Mouse (Mus musculus): ENCODE data around the gene Eva1a. TPM values are rescaled to one million over a fixed set of nuclear protein-coding genes. Genes with fewer than 3 reads are reported as not detected.

The Eva1a gene
- polyA plus RNA-seq, 1 experiment from 2014 or later = 49.7 TPM

- Histone ChIP-seq H3K9me3 (ENCODE audit: low read length) (no peaks in the 10 kb centered on the region), H3K4me1 (ENCODE audit: insufficient read depth, low read length) (peaks cover 5% of the 10 kb centered on the region; the same call in 1 of the 2 replicates), H3K4me3 (ENCODE audit: low read length) (no peak overlapping the region), H3K36me3 (ENCODE audit: insufficient read depth, low read length) (no peaks in the 10 kb centered on the region), H3K4me2 (replicated peaks; ENCODE audit: low read depth, low read length) (no peak overlapping the region), H3K27ac (ENCODE audit: low read length) (no peak overlapping the region), H3K27me3 (ENCODE audit: insufficient read depth, low read length) (no peaks in the 10 kb centered on the region), H3K9ac (replicated peaks; ENCODE audit: low read length) (no peak overlapping the region)
- WGBS = 64% methylated on average over 14 of the region's 14 CpGs
- no peak for ATAC-seq (ENCODE audit: low FRiP score, low TSS enrichment)
These were observed 71.6 kb downstream of the Eva1a start for GRCm38 (mm10) chr6:82112127-82113090.

- Histone ChIP-seq H3K4me2 (replicated peaks; ENCODE audit: low read depth, low read length) (no peak overlapping the region), H3K27ac (ENCODE audit: low read length) (no peak overlapping the region), H3K36me3 (ENCODE audit: insufficient read depth, low read length) (no peaks in the 10 kb centered on the region), H3K9me3 (ENCODE audit: low read length) (no peaks in the 10 kb centered on the region), H3K9ac (replicated peaks; ENCODE audit: low read length) (no peak overlapping the region), H3K27me3 (ENCODE audit: insufficient read depth, low read length) (no peaks in the 10 kb centered on the region), H3K4me1 (ENCODE audit: insufficient read depth, low read length) (peaks cover 11% of the 10 kb centered on the region), H3K4me3 (ENCODE audit: low read length) (no peak overlapping the region)
- ATAC-seq (ENCODE audit: low FRiP score, low TSS enrichment) = no peak
- WGBS = 22% methylated on average over 3 of the region's 3 CpGs
These were observed 74.6 kb downstream of the Eva1a start for GRCm38 (mm10) chr6:82115335-82115965.

GRCm38 (mm10) chr6:82116176-82116575 lies 75.3 kb downstream of the Eva1a start:
- Histone ChIP-seq H3K4me3 (ENCODE audit: low read length) (no peak overlapping the region), H3K4me2 (replicated peaks; ENCODE audit: low read depth, low read length) (no peak overlapping the region), H3K9me3 (ENCODE audit: low read length) (no peaks in the 10 kb centered on the region), H3K9ac (replicated peaks; ENCODE audit: low read length) (no peak overlapping the region), H3K4me1 (ENCODE audit: insufficient read depth, low read length) (peaks cover 11% of the 10 kb centered on the region), H3K27ac (ENCODE audit: low read length) (no peak overlapping the region), H3K27me3 (ENCODE audit: insufficient read depth, low read length) (no peaks in the 10 kb centered on the region), H3K36me3 (ENCODE audit: insufficient read depth, low read length) (no peaks in the 10 kb centered on the region)
- WGBS = 71% methylated on average over 3 of the region's 3 CpGs
- ATAC-seq (ENCODE audit: low FRiP score, low TSS enrichment) = no peak

- Histone ChIP-seq H3K4me2 (replicated peaks; ENCODE audit: low read depth, low read length) (no peak overlapping the region), H3K9ac (replicated peaks; ENCODE audit: low read length) (no peak overlapping the region), H3K36me3 (ENCODE audit: insufficient read depth, low read length) (no peaks in the 10 kb centered on the region), H3K27me3 (ENCODE audit: insufficient read depth, low read length) (no peaks in the 10 kb centered on the region), H3K4me3 (ENCODE audit: low read length) (no peak overlapping the region), H3K9me3 (ENCODE audit: low read length) (no peaks in the 10 kb centered on the region), H3K4me1 (ENCODE audit: insufficient read depth, low read length) (peaks cover 11% of the 10 kb centered on the region), H3K27ac (ENCODE audit: low read length) (no peak overlapping the region)
- WGBS = 37% methylated on average over 5 of the region's 5 CpGs
- peak; percentile 58 for ATAC-seq (ENCODE audit: low FRiP score, low TSS enrichment)
These were observed 77.0 kb downstream of the Eva1a start for GRCm38 (mm10) chr6:82117871-82118270.

GRCm38 (mm10) chr6:82119322-82120162 lies 78.7 kb downstream of the Eva1a start:
- peak overlapping the region; percentile 38 for H3K4me2 ChIP-seq (replicated peaks; ENCODE audit: low read depth, low read length)
- ATAC-seq (ENCODE audit: low FRiP score, low TSS enrichment) = peak; percentile 85
- no peaks in the 10 kb centered on the region for H3K36me3 ChIP-seq (ENCODE audit: insufficient read depth, low read length)
- H3K4me1 ChIP-seq (ENCODE audit: insufficient read depth, low read length) = peaks cover 11% of the 10 kb centered on the region
- no peak overlapping the region for H3K27ac ChIP-seq (ENCODE audit: low read length)
- H3K9ac ChIP-seq (replicated peaks; ENCODE audit: low read length) = 0 out of 2 replicates have a peak overlapping the region, but pooled peaks have one; percentile 1
- H3K4me3 ChIP-seq (ENCODE audit: low read length) = peak overlapping the region; percentile 31
- 24% methylated on average over 16 of the region's 16 CpGs for WGBS
- H3K9me3 ChIP-seq (ENCODE audit: low read length) = no peaks in the 10 kb centered on the region
- no peaks in the 10 kb centered on the region for H3K27me3 ChIP-seq (ENCODE audit: insufficient read depth, low read length)

GRCm38 (mm10) chr6:82125134-82125533 lies 84.3 kb downstream of the Eva1a start:
- H3K27me3 ChIP-seq (ENCODE audit: insufficient read depth, low read length) = no peaks in the 10 kb centered on the region
- H3K36me3 ChIP-seq (ENCODE audit: insufficient read depth, low read length) = no peaks in the 10 kb centered on the region
- 60% methylated on average over 2 of the region's 2 CpGs for WGBS
- no peak overlapping the region for H3K27ac ChIP-seq (ENCODE audit: low read length)
- H3K4me3 ChIP-seq (ENCODE audit: low read length) = no peak overlapping the region
- no peaks in the 10 kb centered on the region for H3K9me3 ChIP-seq (ENCODE audit: low read length)
- H3K4me2 ChIP-seq (replicated peaks; ENCODE audit: low read depth, low read length) = no peak overlapping the region
- H3K4me1 ChIP-seq (ENCODE audit: insufficient read depth, low read length) = peaks cover 3% of the 10 kb centered on the region; the same call in 1 of the 2 replicates
- H3K9ac ChIP-seq (replicated peaks; ENCODE audit: low read length) = no peak overlapping the region
- no peak for ATAC-seq (ENCODE audit: low FRiP score, low TSS enrichment)

GRCm38 (mm10) chr6:82127827-82128226 lies 87.0 kb downstream of the Eva1a start:
- no peak overlapping the region for H3K4me2 ChIP-seq (replicated peaks; ENCODE audit: low read depth, low read length)
- H3K9ac ChIP-seq (replicated peaks; ENCODE audit: low read length) = no peak overlapping the region
- no peaks in the 10 kb centered on the region for H3K9me3 ChIP-seq (ENCODE audit: low read length)
- ATAC-seq (ENCODE audit: low FRiP score, low TSS enrichment) = peak; percentile 92; the same call in 1 of the 2 replicates
- H3K4me3 ChIP-seq (ENCODE audit: low read length) = no peak overlapping the region
- 0 out of 2 replicates have a peak overlapping the region, but pooled peaks have one; percentile 4 for H3K27ac ChIP-seq (ENCODE audit: low read length)
- H3K4me1 ChIP-seq (ENCODE audit: insufficient read depth, low read length) = peaks cover 3% of the 10 kb centered on the region; the same call in 1 of the 2 replicates
- WGBS = 25% methylated on average over 9 of the region's 9 CpGs
- no peaks in the 10 kb centered on the region for H3K36me3 ChIP-seq (ENCODE audit: insufficient read depth, low read length)
- H3K27me3 ChIP-seq (ENCODE audit: insufficient read depth, low read length) = no peaks in the 10 kb centered on the region

GRCm38 (mm10) chr6:82129630-82130217 lies 88.9 kb downstream of the Eva1a start:
- no peaks in the 10 kb centered on the region for H3K27me3 ChIP-seq (ENCODE audit: insufficient read depth, low read length)
- H3K27ac ChIP-seq (ENCODE audit: low read length) = no peak overlapping the region
- ATAC-seq (ENCODE audit: low FRiP score, low TSS enrichment) = no peak
- 46% methylated on average over 9 of the region's 9 CpGs for whole genome bisulfite sequencing
- H3K9ac ChIP-seq (replicated peaks; ENCODE audit: low read length) = no peak overlapping the region
- H3K36me3 ChIP-seq (ENCODE audit: insufficient read depth, low read length) = no peaks in the 10 kb centered on the region
- H3K9me3 ChIP-seq (ENCODE audit: low read length) = no peaks in the 10 kb centered on the region
- H3K4me1 ChIP-seq (ENCODE audit: insufficient read depth, low read length) = peaks cover 3% of the 10 kb centered on the region; the same call in 1 of the 2 replicates
- H3K4me3 ChIP-seq (ENCODE audit: low read length) = no peak overlapping the region
- H3K4me2 ChIP-seq (replicated peaks; ENCODE audit: low read depth, low read length) = no peak overlapping the region

All from kidney, embryonic 16.5 days (tissue).